Mouse (Mus musculus) midbrain, postnatal 0 days (tissue): ENCODE results near the gene Stkld1. TPM values are rescaled to one million over a fixed set of nuclear protein-coding genes. Genes with fewer than 3 reads are reported as not detected.
A peak's percentile ranks its signal among the peaks of the same experiment; 100 is the strongest.

Source experiments
- ATAC-seq: fragments of 200-750 bp; cut with Nextera tagmentation; 2 replicates; pipeline ENCODE4 v1.8.0; 2017; ENCODE audit warnings: moderate number of reproducible peaks, mild to moderate bottlenecking, moderate TSS enrichment, moderate library complexity; ENCODE audit not compliant: low FRiP score
- DNase-seq: peaks from one replicate; pipeline ENCODE4 v3.0.0-alpha.2; 2015; ENCODE audit warnings: low spot score
- H3K27ac ChIP-seq: fragments of 300-500 bp; sonication (generic); 2 replicates; pipeline ENCODE4 v1.5.1; 2014; ENCODE audit warnings: low read depth, mild to moderate bottlenecking, low read length, mixed read lengths
- H3K27me3 ChIP-seq: fragments of 300-500 bp; sonication (generic); 2 replicates; pipeline ENCODE4 v1.6.1; 2014; ENCODE audit warnings: low read length, control low read depth, mixed read lengths; ENCODE audit not compliant: insufficient read depth
- H3K36me3 ChIP-seq: fragments of 300-500 bp; sonication (generic); 2 replicates; pipeline ENCODE4 v1.6.1; 2014; ENCODE audit warnings: low read length, control low read depth, mixed read lengths; ENCODE audit not compliant: insufficient read depth
- H3K4me1 ChIP-seq: fragments of 300-500 bp; sonication (generic); 2 replicates; pipeline ENCODE4 v1.6.1; 2014; ENCODE audit warnings: mild to moderate bottlenecking, control low read depth, antibody characterized with exemption, low read length, mixed read lengths; ENCODE audit not compliant: insufficient read depth
- H3K4me2 ChIP-seq: fragments of 300-500 bp; sonication (generic); 2 replicates; pipeline ENCODE4 v1.6.1; 2014; ENCODE audit warnings: low read depth, mild to moderate bottlenecking, low read length, mixed read lengths; ENCODE audit not compliant: poor library complexity, severe bottlenecking
- H3K4me3 ChIP-seq: fragments of 300-500 bp; sonication (generic); 2 replicates; pipeline ENCODE4 v1.5.1; 2014; ENCODE audit warnings: low read depth, mild to moderate bottlenecking, low read length, moderate library complexity
- H3K9ac ChIP-seq: fragments of 300-500 bp; sonication (generic); replicated peaks from 2 replicates; pipeline ENCODE4 v1.6.1; 2014; ENCODE audit warnings: mild to moderate bottlenecking, low read length, moderate library complexity, mixed read lengths; ENCODE audit not compliant: poor library complexity, severe bottlenecking
- H3K9me3 ChIP-seq: fragments of 300-500 bp; sonication (generic); 2 replicates; pipeline ENCODE4 v1.6.1; 2016; ENCODE audit warnings: low read length, control low read depth
- CTCF ChIP-seq: IDR thresholded peaks from 2 replicates; pipeline ENCODE4 v1.5.1; 2016; ENCODE audit warnings: antibody characterized with exemption, mild to moderate bottlenecking
- WGBS: fragments of 180-500 bp; shearing (Covaris S2); extraction: QIAGEN DNeasy Blood & Tissue Kit; methylation state at CpG from one replicate; pipeline ENCODE4 v1.1.7; 2014; 5-methylcytosine and 5-hydroxymethylcytosine counted together
- polyA plus RNA-seq: library from polyadenylated mRNA; unstranded; fragments of >200 nt; fragmentation: Nextera tagmentation; extraction: Ambion mirVana; gene quantifications from 2 replicates; pipeline ENCODE4 v1.2.1, GENCODE M21; 2015
- total RNA-seq: library from RNA; depleted of rRNA; stranded (reverse); fragments of >200 nt; gene quantifications from 2 replicates; pipeline ENCODE4 v1.2.3, GENCODE M21; 2014

Gene Stkld1
- total and polyA plus RNA-seq, 2 experiments from 2014 or later, result 0.11 to 0.33 TPM

DNA sequence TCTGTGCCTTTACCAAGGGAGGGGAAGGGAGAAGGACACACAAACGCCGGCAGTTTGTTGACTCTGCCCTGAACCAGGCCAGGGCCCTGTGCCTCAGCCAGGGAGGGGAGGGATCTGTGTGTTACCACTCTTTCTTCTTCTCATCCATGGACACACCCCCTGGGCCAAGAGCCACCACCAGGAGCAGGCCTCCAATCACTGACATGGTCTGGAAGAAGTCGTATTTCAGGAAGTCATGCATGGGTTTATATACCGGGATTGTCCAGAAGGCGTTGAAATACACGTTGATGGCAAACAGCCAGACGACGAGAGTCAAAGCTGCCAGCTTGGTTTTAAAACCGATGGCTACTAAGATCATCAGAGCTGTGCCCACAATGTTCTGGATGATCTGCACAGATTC is 12.1 kb upstream of the Stkld1 start:
- Histone ChIP-seq H3K27me3 (no peaks in the 10 kb centered on the region), H3K4me2 (no peak overlapping the region), H3K4me3 (no peak overlapping the region), H3K4me1 (peaks cover 11% of the 10 kb centered on the region), H3K27ac (no peak overlapping the region), H3K36me3 (peaks cover 76% of the 10 kb centered on the region), H3K9me3 (no peaks in the 10 kb centered on the region), H3K9ac (no peak overlapping the region)
- DNase-seq (no peak), ATAC-seq (no peak)
- TF ChIP-seq CTCF, result no peak
- 82% methylated on average over 9 of the region's 9 CpGs for WGBS

DNA sequence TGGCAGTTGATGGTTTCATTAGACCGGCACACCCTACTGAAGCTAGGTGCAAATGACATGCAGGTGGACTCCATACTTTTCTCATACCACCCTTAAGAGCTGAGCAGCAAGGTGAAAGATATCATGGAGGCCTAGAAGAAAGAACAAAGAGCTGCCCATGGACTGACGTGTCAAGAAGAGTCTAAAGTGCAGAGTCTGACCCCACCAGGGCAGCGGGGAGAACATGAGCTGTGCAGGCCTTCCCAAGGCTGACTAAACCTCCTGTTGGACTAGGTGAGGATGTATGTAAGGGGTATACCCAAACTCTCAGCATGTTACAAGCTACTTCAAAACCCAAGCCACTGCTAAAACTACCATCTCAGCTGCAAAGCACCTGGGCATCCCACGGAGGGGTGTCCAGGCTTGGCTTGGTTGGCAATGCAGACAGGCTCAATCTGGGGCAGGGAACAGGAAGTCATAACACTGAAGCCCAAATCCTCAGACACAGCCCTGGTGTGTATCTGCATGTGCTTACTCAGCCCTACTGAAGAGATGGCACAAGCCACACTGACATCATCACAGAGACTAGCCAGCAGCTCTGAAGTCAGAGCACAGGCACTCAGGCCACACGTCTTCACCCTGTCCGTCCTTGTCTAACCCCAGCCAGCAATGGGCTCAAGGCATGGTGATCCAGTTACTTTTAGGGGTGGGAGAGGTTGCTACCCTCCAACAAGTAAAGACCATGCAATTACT is 5.9 kb upstream of the Stkld1 start:
- no peak overlapping the region for H3K9ac ChIP-seq
- H3K4me1 ChIP-seq, result peaks cover 7% of the 10 kb centered on the region; the same call in 1 of the 2 replicates
- no peak for TF ChIP-seq CTCF
- H3K36me3 ChIP-seq, result peaks cover 43% of the 10 kb centered on the region
- H3K27ac ChIP-seq, result no peak overlapping the region
- H3K4me2 ChIP-seq, result no peak overlapping the region
- ATAC-seq (no peak), DNase-seq (no peak)
- 92% methylated on average over 6 of the region's 6 CpGs for WGBS
- H3K27me3 ChIP-seq, result no peaks in the 10 kb centered on the region
- no peaks in the 10 kb centered on the region for H3K9me3 ChIP-seq
- H3K4me3 ChIP-seq, result no peak overlapping the region

DNA sequence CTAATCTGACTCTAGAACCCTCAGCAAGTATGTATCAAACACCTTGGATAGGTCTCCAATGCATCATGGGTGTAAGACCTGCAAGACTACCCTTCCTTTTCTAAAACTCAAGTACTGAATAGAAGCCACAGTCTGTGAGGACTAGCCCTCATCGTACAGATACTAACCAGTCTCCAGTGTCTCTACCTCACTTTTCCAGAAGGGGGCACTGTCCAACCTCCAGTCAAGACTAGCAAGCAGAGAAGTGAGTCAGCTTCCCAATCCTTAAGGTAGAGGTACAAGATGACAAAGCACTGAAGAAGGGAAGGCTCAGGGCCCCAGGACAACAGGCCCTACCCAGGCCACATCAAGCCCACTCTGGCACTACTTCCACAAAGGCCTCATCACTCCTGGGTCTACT is 3.5 kb upstream of the Stkld1 start:
- Histone ChIP-seq H3K27ac (no peak overlapping the region), H3K4me2 (no peak overlapping the region), H3K27me3 (no peaks in the 10 kb centered on the region), H3K4me3 (no peak overlapping the region), H3K36me3 (peaks cover 22% of the 10 kb centered on the region), H3K9me3 (no peaks in the 10 kb centered on the region), H3K4me1 (peaks cover 7% of the 10 kb centered on the region; the same call in 1 of the 2 replicates), H3K9ac (no peak overlapping the region)
- ATAC-seq, result no peak
- DNase-seq, result peak; percentile 58
- peak; percentile 74 for TF ChIP-seq CTCF
- WGBS, result 43% methylated on average over 1 of the region's 1 CpGs

DNA sequence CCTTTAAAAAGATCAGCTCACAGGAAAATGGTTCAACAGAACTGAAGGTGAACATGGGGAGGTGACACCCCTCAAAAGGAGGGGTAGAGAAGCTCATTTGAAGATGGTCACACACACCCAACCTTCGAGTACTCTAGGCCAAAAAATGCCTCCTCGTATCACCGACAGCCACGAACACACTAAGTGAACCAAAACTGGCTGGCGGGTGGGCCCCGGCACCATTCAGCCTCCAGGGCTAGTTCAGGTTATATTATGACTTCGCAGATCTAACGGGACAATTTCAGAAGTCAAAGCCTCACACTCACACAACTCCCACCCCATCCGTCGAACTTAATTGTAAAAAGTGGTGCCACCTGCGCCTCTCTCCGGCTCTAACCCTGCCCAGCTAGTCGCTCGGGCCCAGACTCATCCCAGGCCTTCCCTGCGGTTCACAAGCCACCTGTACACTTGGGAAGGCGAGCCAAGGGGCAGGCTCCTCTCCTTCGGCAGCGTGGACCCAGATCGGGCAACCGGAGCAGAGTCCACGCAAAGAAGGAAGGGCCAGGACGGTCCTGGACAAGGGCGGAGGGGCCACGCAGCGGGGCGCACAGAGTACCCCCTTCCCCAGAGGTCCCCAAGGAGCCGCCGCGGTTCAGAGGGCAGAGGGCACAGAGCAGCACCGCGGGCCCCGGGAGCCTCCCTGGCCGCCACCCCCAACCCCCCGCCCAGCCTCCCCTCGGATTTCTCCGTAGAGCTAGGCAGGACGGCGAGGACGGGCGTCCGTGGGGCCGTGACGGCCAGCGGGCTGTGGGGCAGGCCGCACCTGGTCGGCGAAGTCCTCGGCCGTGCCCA is 1.2 kb upstream of the Stkld1 start:
- Histone ChIP-seq H3K4me1 (peaks cover 7% of the 10 kb centered on the region; the same call in 1 of the 2 replicates), H3K27me3 (no peaks in the 10 kb centered on the region), H3K36me3 (peaks cover 8% of the 10 kb centered on the region), H3K9ac (peak overlapping the region; percentile 96), H3K4me2 (peak overlapping the region; percentile 91), H3K4me3 (peak overlapping the region; percentile 93), H3K9me3 (no peaks in the 10 kb centered on the region), H3K27ac (peak overlapping the region; percentile 78)
- TF ChIP-seq CTCF, result no peak
- DNase-seq (no peak), ATAC-seq (peak; percentile 4; the same call in 1 of the 2 replicates)
- 5% methylated on average over 29 of the region's 49 CpGs for WGBS

DNA sequence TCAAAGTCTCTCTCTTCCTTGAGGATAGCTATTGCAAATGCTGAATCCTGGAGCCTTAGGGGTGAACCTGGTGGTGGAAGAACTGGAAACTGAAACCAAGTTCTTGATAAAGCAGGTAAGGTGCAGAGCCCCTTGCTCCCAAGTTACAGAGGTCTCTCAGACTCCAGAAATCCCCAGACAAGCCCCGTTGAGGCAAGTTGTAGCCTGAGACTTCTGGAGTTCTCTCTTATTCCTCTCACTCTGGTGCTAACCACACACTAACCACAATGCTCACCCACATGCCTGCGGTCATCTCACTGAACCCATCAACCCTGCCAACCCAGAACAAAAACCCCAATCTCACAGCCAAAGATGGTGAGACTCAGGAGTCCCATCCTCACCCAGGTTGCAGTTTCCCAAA is 1.4 kb downstream of the Stkld1 start:
- H3K27ac ChIP-seq, result no peak overlapping the region
- DNase-seq, result no peak
- ATAC-seq, result no peak
- H3K9me3 ChIP-seq, result no peaks in the 10 kb centered on the region
- H3K36me3 ChIP-seq, result peaks cover 3% of the 10 kb centered on the region; the same call in 1 of the 2 replicates
- H3K9ac ChIP-seq, result no peak overlapping the region
- peaks cover 7% of the 10 kb centered on the region; the same call in 1 of the 2 replicates for H3K4me1 ChIP-seq
- no peak overlapping the region for H3K4me2 ChIP-seq
- 88% methylated on average over 2 of the region's 2 CpGs for WGBS
- TF ChIP-seq CTCF, result no peak
- no peak overlapping the region for H3K4me3 ChIP-seq
- H3K27me3 ChIP-seq, result no peaks in the 10 kb centered on the region

DNA sequence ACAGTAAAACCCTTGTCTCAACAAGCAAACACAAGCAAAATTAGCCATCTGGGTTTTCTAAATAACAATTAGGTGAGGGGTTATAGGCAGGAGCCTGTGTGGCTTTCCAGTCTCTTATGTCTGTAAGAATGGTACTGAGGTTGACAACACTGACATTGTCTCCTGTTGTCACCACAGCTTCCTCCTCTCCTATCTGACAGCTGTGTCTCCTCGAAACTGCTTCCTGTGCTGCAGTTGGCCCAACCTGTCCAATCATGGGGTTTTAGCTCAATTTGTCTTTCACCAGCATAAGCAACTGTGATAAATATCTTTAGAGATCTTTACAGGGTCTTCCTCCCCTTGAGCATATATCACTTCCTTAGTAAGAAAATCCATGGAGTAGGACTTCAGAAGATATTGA is 2.6 kb downstream of the Stkld1 start:
- H3K4me1 ChIP-seq, result peaks cover 5% of the 10 kb centered on the region; the same call in 1 of the 2 replicates
- DNase-seq, result no peak
- H3K9me3 ChIP-seq, result no peaks in the 10 kb centered on the region
- H3K4me2 ChIP-seq, result no peak overlapping the region
- no peak overlapping the region for H3K4me3 ChIP-seq
- H3K9ac ChIP-seq, result no peak overlapping the region
- TF ChIP-seq CTCF, result no peak
- H3K27me3 ChIP-seq, result no peaks in the 10 kb centered on the region
- no peak overlapping the region for H3K27ac ChIP-seq
- no peaks in the 10 kb centered on the region for H3K36me3 ChIP-seq
- ATAC-seq, result no peak
- 62% methylated on average over 1 of the region's 1 CpGs for WGBS
